Mouse (Mus musculus) lung, postnatal 14 days (tissue): ENCODE results near the gene Dph1.

Experiments used
- DNase-seq: peaks from one replicate; pipeline ENCODE4 v3.0.0; 2021

Dph1 gene

DNA sequence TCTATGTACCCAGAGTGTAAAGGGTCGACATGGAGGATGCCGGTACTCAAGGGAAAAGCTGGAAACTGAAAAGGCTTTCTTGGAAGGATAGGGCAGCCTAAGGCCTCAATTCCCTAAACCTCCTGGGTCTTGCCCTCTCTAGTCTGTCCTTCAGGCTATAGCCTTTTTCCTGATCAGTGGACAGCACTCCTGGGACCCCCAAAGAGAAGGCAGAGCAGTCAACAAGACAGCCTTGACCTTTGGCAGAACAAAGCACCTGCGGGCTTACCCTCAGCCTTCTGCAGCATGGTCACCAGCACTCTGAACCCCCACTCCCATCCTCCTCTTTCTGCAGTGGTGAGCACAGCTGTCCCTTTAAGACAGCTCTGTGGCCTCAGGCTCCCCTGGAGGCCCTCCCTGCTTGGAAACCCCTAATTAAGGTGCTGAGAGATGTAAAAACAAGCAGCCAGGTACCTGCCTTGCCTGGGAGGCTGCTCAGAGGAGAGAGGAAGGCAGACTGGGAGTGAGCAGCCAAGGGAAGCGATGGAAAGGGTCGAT is at the start of gene Dph1:
Gene Dph1, minus strand, starts transcription at position 337 of the 537 bp plus-strand sequence.
- no peak for DNase-seq

DNA sequence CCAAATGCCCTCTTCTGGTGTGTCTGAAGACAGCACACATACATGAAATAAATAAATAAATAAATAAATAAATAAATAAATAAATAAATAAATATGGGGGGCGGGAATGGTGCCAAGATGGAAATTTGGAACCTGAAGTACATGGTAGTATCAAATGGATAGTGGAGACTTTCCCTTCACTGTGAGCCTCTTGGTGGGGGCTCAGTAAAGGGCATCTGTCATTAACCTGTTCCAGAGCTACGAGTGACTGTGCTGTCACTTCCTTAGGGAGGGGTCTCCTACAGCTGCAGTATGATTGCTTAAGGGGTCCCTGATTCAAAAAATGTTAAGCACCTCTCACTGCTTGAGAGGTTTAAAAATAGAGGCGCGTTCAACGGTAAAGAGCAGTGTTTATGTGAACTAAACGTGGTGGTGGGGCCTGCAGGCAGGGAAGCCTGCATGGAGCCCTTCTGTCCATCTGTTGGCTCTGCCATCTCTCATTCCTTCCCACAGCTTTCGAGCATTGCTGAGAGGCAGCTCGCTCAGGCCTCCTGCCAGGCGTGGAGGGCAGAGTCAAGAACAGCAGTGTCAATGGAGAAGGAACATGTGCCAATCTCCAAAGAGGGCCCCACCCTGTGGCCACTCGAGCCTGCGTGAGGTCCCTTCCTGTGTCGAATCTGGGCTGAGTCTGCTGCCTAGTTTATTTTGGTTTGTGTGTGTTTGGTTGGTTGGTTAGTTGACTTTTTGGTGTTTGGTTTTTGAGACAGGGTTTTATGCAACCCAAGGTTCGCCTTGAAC is 49.3 kb upstream of the Dph1 start:
- DNase-seq, result peak; percentile 70

DNA sequence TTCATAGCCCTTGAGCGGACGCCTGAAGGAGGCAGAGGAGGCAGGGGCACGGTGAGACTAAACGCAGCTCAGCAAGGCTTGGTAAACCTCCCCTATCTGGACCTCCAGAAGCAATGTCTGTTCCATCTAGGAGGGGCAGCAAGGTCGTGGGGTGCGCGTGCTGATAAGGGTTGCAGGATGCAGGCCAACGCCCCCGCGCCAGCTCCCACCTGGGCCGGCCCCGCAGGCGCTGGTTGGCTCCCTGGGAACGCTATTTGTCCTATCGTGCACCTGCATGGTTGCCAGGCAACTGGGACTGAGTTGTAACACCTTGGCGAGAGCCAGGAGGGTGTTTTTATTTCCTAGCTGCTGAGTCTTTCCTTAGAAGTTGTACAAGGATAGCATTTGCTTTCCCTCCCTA is 43.7 kb upstream of the Dph1 start:
- no peak for DNase-seq

DNA sequence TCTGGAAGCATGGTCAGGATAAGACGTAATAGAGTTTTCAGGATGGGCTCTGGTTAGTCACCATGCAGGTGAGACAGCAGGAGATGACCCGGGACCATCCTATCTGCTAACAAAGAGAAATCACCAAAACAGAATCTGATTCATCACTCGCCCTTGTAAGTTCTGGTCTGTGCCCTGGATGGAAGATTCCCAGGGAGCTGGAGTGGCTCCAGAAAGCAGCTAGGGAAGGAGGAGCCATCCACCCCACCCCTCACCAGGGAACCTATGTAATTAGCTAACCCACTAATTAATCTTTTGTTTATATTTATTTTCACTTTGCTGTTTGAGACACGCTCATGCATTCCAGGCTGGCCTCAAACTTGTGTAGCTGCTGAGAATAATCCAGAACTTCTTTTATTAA is 41.4 kb upstream of the Dph1 start:
- DNase-seq, result no peak

DNA sequence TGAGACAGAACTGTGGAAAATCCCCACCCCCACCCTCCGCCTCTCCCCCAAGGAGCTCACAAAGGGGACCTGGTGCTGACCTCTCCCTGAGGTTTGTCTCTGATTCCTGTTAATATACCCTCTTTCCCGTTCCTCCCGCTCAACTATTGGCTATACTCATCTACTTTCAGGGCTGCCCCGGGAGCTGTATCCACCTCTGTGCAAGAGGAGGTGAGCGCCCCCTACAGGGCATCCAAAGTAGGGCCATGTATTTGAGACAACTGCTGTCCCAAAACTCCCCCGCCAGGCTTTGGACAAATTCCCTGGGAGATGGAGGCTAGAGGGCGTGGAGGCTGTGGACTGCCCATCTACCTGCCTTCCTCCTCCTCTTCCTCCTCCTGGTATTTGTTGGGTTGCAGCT is 40.7 kb upstream of the Dph1 start:
- DNase-seq, result peak; percentile 79

DNA sequence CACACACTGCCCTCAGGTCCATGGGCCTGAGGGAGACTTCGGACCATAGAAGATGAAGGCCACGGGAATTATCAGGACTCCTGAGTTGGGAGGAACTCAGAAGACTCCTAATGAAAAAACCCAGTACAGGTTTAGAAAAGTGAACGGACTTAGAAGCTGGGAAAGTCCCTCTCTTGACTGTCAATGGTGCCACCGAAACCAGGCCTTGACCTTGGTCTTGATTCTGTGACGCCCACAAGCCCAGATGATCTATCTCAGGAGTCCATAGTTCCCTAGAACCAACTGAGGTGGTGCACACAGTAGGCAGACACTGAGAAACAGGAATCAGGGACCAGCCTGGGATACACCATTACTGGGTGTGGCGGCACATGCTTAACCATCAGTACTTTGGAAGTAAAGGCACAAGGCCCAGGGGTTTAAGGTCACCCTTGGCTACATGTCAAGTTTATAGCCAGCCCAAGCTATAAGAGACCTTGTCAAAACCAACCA is 39.3 kb upstream of the Dph1 start:
- no peak for DNase-seq

DNA sequence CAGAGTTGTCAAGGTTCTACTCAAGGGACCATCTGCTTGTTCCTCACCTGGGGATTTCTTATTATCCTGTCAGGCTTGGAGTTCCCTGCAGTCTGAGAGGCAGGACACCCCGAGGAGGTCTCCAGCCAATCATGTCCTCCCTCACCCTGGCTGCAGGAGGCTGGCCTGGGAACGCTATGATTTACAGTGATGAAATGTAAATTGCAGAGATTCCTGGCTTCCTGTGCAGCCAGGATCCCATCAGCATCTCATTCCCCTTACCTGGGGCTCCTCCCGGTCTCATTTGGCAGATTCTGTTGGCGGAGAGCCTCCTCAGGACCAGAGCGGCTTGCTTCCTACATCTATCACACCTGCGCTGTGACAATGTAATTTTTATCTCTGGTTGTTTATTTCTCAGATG is 38.2 kb upstream of the Dph1 start:
- DNase-seq, result no peak

DNA sequence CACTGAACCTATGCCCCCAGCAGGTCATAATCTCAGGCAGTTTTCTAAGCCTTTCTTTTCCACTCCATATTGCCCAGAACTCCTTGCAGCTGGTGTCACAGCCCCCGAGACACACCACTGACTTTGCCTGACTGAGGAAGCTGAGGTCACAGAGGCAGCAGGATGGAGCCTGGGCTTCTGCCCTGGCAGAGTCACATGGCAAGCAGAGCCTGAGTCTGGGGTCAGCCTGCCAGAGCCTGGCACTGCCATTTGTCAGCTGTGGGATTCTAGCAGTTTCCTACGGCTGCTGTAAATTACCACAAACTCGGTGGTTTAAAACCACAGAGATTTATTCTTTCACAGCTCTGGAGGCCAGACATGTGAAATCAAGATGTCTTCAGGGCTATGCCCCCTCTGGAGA is 36.6 kb upstream of the Dph1 start:
- no peak for DNase-seq

DNA sequence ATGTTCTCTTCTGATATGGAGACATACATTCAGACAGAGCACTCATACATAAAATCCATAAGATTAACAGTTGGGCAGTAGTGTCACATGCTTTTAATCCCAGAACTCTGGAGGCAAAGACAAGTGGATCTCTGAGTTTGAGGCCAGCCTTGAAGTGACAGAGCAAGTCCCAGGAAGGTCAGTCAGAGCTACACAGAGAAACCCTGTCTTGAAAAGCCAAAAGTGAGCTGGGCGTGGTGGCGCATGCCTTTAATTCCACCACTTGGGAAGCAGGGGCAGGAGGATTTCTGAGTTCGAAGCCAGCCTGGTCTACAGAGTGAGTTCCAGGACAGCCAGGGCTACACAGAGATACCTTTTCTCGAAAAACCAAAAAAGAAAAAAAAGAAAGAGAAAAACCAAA is 33.8 kb upstream of the Dph1 start:
- DNase-seq, result no peak

DNA sequence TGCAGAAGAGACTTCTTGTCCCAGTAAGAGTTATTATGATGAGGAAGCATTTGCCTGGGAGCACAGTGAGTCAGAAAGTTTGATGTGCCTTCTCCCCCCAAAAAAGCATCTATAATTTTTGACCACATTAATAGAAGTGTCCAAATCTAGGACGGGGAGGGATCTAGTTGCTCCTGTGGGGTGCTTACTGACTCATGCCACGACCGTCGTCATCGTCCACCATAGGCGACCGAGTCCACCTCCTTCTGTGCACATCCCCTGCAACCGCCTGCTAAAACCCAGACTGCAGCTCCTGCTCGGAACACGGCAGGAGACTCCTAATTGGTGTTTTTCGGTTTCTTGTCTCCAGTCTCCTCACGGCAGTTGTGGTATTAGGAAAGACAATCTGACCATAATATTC is 33.0 kb upstream of the Dph1 start:
- no peak for DNase-seq

DNA sequence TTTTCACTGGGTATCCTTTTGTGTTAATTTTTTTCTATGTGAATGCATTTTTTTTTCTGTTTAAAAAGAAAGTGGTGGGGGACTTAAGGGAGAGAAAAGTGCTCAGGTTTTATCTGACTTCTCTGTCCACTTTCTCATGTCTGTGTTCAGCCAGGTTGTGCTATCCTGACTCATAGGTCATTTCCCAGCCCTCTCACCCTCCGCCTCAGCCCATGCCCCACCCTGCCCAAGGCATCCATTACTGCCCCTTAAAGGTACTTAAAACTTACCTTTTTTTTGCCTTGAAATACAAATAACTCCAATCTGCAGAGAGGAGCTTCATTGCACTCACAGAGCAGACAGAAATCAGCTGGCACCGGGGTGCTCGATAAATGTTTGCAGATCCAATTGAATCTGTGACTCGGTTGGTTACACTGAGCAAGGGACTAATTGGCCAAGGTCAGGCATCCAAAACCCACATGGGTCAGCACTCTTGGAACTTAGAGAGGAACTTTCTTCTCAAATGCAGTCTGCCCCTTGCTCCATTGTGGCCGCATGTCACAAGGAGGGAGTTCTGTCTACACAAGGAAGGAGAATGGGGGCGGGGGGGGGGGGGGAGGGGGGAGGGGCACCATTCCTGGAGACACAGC is 29.6 kb upstream of the Dph1 start:
- no peak for DNase-seq

DNA sequence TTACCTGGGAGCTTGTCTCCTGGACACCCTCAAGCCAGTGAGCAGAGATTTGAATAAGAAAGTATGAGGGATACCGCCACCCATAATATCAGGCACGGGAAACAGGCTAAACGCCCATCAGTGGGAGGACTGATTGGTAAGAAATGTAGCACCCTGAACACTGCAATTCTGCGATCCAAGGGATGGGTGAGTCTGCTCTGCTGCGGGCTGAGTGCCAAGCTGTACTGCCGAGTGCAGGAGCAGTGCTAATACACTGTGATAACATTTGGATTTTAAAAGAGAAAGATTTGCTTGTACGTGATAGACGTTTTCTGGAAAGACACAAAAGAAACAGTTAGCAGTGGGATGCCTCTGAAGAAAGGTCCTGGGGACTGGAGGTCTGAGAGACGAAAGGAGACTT is 29.1 kb upstream of the Dph1 start:
- DNase-seq, result peak; percentile 55

DNA sequence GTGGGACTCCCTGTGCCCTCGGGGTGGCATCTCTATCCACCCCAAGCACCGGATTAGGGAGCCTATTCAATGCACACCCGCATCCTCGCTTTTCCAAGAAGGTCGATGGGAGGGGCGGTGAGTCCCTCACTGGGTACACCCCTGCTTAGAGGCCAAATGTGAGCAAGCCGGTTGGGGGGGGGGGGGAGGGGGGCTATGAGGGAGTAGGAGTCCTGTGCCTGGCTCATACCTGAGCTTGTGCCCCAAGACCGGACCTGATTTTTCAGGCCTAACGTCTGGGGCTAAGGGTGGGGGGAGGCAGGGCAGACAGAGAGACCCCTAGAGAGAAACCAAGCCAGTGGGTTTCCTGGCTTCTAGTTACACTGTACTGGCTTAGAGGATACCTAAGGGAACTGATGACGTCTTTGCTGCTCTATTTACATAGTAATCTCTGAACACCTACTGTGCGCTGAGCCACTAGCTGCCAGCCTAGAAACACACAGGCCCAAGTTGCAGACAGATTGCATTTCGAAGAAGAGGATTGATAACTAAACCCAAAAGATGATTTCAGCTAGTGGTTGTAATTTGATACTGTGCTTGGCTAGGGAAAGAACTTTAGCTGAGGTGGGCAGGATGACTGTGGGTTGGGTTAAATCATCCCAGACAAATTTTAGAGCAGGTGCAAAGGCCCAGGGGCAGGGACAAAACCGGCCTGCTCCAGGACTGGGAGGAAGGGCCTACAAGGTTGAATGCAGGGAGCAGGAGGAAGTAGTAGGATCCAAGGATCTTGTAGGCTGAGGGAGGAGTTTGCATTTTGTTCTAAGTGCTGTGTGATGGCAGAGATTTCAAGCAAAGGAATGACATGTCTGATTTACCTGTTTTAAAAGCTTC is 23.3 kb upstream of the Dph1 start:
- no peak for DNase-seq

DNA sequence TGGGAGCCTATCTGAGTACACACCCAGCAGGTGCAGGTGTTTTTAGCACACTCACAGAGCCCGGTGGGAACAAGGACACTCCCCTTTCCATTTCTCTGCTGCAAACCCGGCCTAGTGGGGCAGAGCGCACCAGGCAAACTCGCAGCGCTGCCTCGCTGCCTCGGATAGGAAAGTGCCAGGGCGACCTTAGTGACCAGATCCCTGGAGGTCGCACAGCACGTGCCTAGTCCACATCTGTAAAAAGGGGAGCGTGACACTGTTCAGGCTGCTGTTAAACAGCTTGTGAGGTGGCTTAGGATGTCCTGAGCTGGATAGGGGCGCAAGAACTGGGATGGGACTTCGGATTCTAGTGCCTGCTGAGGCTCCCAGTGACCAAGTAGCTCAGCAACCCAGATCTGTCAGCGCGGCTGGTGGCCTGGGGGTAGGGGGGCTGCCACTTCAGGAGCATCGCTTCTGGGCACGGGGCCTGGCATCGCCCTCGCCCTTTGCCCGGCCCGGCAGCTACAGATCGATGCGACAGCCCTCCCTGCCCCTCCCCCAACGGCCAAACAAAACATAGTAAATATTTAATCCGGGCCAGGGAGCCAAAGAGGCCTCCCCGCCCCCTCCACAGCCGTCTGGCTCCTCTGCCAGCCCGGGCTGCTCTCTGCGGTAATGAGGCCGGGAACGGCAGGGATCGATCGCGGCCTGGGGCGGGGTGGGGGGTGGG is 22.5 kb upstream of the Dph1 start:
- peak; percentile 69 for DNase-seq

DNA sequence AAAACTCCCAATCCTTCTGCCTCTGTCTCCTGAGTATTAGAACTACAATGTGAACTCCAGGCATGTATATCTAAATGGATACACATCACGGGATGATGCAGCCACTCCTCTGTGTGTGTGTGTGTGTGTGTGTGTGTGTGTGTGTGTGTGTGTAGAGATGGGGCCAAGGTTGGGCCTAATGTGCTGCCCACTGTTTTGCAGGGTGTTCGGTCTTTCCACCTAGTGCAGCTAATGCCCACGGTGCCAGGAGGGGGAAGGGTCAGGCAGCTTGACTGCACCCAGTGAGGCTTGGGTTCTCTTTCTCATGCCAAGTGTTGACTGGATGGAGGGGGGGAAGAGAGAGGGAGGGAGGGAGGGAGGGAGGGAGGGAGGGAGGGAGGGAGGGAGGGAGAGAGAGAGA is 21.8 kb upstream of the Dph1 start:
- no peak for DNase-seq

DNA sequence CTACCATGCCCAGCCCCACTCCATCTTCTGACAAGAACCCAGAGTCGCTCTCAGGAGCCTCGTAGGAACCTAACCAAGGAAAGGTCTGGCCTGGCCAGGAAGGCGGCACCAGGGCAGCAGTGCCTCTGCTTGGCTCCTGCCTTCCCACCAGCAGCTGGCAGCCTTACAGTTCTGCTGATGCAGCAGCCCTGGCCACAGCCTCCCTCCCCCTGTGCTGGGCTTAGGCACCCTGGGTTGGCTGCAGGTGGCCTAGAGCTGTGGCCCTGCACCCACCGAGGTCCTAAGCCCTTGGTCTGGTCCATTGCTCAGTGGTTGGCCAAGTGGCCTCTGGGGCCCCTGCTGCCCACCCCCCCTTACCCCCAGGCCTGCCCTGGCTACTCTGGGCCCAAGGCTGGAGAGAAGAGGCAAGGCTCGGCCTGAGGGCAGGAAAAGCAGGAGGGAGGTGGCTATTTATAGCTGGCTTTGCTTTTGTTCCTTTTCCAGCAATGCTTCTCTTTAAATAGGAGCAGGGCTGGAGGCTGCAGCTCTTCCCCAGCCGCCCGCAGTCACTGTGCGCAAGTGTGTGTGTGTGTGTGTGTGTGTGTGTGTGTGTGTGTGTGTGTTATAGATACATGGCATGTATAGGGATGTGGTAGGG is 21.1 kb upstream of the Dph1 start:
- no peak for DNase-seq

DNA sequence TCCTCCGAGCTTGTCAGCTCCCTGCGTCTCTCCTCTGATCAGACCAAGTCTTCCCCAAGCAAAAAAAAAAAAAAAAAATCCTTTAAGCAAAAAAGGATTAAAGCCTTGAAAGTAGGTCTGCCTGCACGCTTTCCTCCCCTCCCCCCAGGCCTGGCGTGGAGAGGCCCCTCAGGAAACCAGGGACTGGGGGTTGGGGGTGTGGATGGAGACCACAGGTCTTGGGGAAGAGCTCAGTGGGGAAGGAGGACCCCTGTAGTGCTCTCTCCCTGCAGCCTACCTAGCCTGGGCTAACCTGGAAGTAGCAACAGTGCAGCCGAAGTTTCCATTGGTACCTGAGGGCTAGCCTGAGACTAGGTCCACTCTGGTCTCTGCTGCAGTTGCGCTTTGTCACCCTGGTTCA is 19.7 kb upstream of the Dph1 start:
- no peak for DNase-seq

DNA sequence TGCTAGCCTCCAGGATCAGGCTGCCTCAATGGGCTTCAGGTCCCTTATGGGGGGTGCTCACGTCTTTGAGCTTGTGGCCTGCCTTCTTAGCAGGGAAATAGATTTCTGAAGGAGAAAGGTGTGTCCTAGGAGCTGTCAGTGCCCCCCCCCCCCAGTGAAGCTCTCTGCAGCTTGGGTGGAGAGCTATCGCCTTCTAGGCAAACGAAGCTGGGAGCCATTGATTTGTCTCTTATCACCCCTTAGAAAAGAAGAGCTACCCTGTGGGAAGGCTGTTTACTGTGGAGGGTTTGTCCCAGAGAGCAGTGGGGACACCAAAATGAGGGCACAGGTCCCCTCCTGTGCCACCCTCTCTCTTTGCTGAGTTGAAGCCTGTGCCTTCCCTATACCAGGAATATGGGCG is 19.1 kb upstream of the Dph1 start:
- no peak for DNase-seq

DNA sequence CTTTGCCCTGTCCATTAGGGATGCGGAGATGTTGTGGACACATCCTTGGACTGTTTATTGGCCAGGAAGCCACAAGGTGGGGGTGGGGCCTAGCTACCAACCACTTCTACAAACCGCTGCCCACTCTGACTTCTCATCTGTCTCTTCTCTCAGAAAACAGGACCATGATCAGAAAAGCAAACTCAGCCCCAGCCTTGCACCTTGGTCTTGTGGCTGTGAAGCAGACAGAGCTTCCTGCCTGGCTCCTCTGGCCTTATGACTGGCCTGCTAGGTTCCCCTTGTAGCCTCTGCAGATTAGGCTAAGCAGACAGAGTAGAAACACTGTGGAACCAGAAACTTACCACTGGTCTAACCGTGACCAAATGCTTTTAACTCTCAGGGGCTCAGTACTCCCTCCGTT is 18.3 kb upstream of the Dph1 start:
- no peak for DNase-seq

DNA sequence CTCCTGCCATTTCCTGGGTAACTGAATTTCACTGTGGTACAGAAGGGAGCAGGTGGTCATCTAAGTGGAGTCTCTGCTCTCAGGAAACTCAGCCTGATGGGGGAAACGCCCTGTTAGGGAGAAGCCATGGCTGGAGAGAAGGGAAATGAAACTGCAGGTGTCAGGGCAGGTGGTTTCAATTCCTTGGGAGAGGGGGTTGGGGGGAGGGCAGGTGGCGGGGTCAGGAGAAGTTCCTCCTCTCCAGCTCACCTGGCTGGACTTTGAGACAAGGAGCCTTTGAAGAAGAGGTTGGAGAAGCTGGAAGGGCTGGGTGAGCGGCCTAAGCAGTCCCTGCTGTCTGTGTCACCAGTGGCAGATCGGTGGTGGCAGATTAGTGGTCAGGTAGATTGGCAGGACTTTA is 15.3 kb upstream of the Dph1 start:
- no peak for DNase-seq

DNA sequence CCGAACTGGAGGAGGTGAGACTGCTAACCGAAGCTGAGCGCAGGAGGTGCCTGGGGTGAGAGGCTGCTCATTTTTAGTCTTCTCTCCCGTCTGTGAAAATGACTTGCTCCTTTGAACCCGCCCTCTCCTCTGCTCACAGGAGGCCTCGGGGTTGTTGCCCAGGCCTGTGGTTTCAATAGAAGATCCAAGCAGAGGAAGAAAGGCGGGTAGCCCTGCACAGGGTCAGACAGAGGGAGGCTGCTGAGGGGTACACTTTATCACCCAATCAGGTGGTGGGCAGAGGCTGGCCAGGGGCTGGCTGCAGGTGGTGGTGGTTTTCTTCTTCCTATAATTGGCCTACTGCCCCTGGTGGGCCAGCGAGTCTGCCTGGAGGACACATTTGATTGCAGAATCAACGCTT is 13.4 kb upstream of the Dph1 start:
- no peak for DNase-seq

DNA sequence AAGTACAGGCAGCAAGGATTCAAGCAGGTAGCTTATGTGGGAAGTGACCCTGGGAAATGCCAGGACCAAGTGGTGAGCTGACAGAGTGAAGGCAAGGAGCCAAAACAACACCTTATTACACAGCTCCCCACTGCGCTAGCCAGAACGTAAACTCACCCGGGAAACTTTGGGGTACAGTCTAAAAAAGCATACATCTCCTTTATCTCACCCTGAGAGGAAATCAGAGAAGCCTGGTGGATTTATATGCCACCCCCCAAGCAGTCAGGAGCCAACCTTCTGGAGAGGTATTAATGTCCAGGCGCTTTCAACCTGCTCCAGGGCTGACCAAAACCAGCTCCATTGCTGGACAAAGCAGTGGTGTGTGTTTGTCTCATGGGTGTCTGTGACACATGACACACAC is 12.9 kb upstream of the Dph1 start:
- DNase-seq, result no peak
